Mouse (Mus musculus) cerebellum, adult 8-10 months (tissue): ENCODE measurements around the gene Ttll10.

Experiments used
- DNase-seq: peaks from one replicate; pipeline ENCODE4 v3.0.0; 2022

The Ttll10 gene

DNA sequence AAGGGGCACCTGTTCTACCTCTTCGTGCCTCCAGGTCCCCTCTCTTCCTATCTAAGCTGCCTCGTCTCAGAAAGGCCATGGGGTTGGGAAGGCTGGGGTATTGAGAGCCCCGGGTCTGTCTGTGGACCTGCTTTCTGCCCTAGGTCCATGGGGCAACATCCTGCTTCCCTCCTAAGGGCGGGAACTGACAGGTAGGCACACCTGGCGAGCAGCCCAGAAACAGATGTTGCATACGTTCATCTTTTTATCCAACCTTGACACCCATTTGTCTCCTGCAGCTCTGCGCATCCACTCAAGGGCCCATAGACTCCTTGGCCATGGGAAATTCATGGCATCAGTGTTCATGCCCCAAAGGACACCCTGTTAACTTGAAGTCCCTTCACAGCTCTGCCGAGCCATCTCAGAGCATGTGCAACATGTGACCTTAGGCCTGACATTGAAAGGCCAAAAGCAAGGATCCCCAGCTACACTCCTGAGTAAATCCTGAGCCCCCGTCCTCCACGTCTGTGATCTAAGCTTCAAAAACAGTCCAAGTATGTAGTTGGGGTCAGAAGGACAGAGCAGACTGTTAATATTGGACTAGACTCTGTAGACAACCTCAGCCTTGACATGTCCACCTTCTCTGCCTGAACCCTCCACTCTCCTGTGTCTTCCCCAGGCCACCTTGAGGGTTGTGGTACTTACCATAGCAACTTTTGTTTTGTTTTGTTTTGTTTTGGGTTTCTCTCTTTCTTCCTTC, 6.1 kb upstream of the Ttll10 start:
- DNase-seq, result no peak

DNA sequence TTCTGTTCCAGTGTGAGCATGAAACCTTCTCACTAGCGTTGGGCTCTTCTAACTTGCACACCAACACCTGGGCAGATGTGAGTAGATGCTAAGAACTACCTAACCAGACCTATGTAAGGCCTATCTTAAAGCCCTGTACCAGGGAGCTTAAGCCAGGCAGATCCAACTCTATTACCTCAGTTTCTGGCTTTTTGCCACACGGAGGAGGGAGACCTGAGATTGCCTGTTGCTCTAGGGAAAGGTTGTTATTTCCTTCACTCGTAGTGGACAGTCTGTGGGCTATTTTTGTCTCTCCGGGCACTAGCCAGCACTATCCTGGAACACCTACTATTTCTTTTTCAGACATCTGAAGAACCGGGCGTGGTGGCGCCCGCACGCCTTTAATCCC, 5.3 kb upstream of the Ttll10 start:
- DNase-seq, result no peak

DNA sequence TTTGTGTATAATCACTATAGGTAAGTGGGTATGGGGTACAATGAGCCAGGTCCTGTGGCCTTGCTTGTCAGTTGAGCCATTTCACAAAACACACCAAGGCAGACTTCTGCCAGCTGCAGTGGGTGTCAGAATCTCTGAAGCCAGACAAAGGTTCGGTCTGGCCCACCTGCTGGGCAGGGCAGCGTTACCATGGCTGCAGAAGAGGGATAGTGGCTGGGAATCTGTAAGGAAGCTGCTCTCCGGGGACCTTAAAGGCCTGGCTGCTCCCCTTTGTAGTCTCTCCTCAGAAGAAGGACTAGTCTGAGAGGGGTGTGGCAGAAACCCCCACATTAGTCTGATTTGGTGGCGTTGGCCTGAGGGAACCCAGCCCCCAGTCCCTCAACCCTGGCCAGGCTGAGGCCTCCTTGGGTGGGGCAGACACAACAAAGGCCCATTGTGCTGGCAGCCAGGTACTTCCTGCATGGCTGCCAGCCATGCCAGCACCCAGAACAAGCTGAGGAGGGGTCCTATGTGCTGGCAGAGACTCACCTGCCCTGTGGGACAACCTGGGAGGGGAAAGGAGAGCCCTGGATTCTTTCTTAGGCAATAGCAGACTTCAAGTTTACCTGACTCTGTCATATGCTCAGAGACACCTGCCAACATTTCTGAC, 4.8 kb upstream of the Ttll10 start:
- DNase-seq, result no peak

DNA sequence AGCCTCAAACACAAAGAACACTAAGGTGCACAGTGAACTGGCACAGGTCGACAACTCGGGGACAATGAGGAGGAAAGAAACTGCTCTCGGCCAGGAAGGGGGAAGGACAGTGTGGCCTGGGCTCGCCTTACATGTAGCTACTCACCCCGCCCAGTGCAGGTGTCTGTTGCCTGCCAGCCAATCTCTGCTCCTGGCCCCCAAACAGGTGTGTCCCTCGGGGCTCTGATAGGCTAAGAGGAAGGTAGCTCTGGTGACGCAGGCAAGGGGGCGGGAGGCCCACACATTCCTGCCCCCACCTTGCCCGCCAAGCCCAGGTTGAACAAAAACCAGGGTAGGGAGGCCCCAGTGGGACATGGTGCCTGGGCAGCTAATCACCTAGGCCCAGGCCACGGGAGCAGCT, 499 bp upstream of the Ttll10 start:
- DNase-seq, result no peak

DNA sequence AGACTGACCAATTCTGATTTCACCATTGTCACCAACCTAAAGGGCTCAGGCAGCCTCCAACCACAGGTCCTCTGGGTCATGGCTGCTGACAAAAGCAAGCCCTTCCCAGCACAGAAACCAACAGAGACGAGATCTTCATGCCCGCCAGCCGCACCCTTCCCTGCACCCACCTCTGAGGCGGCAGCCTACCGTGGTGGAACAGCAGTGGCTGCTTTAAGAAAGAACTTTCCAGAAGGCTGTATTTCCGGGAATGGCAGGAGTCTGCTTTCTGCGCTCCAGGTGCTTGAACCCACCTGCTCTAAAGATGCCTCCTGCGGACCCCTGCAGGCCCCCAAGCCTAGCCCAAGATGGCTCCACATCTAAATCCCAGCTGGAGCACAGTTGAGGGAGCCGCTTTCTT, 388 bp downstream of the Ttll10 start:
- no peak for DNase-seq

DNA sequence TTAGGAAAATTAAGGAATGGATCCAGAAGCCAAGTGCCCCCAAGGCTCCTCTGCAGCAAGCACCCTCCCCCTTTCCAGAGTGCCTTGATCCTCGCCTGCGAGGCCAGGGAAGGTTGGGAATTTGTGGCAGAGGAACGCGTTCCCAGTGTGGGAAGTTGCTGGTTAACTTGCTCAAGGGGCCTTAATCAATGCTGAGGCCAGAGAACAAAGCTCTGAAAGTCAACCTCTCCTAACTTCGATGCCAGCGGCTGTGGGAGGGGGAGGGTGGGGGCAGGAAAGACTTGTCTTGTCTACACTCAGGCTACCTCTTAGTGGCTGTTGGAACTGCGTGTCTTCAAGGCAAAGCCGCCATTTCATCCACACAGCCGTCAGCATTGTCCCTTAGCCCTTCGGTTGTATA, 1.5 kb downstream of the Ttll10 start:
- DNase-seq, result no peak

DNA sequence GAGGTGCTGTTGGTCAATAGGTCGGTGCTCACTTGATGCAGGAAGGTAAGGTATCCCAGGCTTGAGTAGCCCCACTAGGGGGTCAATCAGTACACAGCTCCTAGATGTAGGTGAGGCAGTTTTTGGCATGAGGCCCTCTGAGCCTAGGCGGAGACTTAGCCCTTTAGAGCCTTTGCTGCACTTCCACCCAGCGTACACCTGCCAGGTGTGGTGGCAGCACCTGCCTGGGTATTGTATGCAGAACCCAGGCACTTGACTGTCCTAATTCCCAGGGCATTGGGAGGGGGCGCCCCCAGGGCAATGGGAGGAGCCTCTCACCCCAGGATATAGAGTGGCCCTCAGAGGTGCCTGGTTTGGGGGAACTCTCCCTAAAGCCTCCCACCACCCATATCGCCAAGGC, 4.0 kb downstream of the Ttll10 start:
- no peak for DNase-seq

DNA sequence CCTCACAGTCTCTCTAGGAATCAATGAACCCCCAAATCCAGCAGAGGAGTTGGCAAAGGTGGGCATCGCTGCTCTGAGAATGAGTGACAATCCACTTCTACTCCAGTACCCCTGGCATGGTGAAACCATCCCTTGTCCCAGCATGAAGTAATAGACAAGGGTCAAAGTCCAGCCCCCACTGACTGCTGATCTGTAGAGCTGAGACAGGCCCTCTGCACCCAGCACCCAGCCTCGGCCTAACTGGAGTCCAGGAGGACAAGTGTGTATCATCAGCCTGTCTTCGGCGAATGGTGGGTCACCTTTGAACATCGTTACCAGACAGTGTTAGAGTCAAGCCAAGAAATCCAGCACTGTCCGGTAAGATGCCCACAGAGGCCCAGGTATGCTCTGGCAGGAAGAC, 4.6 kb downstream of the Ttll10 start:
- no peak for DNase-seq

DNA sequence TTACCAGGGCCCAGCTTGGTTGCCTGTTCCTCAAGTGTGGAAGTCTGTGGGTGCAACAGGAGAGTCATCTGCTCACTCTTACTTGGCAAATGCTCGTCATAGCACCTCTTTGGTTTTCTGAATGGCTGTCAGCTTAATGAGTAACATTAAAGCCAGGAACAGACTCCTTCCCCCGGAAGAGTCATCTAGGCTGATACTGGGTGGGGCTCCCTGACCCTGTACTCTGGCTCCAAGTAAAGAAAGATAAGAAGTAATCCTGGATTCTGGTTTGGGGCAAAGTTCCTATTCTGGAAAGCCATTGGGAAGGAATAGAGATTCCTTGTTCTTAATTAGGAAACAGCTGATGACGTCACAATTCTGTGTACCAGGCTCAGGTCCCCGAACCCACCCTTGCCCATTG, 5.1 kb downstream of the Ttll10 start:
- no peak for DNase-seq

DNA sequence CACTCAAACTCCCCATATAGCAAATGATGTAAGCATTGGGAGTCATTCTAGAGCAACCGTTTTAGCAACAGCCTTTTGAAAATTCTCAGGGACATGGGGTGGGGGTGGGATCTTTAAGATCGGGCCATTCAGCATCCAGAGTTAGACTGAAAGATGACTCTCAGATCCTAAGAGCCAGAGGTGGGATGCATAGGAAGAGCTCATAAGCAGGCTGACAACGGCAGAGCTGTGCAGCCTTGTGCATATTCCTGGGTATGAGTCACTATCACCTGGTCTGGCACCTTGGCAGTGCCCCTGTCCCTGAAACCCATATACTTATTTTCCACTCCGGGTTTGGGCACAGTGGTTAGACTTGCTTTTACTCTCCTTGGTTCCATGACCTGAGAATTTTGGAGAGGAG, 6.1 kb downstream of the Ttll10 start:
- DNase-seq, result no peak

DNA sequence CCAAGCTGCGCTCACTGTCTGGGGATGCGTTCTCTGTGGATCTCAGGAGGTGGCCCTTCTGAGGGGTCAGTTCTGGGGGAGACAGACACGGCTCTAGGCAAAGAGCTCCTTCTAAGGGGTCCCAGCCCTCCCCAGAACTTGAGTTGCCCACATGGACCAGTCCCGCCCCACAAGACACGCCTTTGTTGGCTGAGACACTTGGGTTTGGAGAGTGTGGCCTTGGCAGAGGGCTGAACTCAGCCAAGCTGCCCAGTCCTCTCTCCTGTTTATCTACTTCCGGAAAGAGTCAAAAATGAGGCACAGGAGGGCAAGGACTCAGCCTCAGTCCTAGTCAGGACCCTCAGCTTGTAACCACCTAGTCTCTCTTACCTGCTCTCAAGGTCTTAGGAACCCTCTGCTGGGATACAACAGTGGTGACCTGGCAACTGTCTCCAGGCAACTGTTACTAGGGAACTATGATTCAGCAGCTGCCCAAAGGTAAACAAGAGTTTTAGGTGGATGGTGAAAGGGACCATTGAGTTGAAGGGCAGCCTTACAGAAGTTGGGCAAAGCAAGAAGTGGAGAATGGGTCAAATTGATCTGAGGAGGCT, 8.7 kb downstream of the Ttll10 start:
- no peak for DNase-seq

DNA sequence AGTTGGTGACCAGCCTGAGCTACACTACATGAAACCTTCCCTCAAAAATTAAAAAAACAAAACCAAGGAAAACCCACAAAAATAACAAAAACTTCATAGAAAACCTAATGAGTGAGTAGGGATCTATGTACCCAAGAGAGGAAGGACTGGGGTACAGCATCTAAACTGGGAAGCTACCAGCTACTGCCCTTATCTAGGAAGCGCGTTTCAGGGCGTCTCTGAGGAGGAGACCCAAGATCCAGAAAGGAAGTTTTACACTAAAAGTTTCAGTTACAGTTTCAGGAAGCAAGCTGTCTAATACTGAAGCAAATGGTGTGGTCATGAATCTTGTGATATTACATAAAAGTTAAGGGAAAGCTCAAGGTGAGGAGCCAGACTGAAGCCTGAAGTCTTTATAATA, 9.4 kb downstream of the Ttll10 start:
- no peak for DNase-seq

DNA sequence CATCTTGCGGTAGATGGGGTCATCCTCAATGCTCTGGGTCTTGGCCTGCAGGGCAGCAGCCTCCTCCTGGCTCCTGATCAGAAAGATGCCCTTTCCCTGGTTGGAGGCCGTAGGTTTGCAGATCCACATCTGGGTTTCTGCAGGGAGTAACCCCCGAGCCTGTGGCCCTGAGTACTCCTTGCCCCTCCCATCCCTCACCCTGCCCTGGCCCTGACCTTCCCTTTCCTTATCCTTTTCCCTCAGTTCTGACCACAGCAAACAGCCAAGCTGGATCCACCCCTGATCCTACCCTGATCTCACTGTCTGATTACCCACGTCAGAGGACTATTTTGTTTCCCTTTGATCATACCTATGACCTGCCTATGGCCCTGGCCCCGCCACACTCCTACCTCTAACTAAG, 14.5 kb downstream of the Ttll10 start:
- DNase-seq, result no peak

DNA sequence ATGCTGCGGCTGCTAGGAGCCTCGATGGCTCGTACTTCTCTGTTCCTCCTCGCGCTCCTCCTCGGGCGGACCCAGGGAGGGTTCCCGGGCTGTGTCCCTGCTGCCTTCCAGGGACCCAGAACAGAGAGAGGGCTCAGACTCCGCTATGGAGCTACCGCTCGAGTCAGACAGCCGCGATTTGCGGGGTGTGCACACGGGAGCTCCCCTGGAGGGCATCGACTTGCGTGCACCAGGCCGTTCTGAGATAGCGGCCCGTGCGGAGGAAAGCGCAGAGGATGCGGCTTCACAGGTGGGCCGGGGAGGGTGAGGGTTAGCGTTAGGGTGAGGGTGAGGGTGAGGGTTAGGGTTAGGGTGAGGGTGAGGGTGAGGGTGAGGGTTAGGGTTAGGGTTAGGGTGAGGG, 24.3 kb downstream of the Ttll10 start:
- no peak for DNase-seq

DNA sequence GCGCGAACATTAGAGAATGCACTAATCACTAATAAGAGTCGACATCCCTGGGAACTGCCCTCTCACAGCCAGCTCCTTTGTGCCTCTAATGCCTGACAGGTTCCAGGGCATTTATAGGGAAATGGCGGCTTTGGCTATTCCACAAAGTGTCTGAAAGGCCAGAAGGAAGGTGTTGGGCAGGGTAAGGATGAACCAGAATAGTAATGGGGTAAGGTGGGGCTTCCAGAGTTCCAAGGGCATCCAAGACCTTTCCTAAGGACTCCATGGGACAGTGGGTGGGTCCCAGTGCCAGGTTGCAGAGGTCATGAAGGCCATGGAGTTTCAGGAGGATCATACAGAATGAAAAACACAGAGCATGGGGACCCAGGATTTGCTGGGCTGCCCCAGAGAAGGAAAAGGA, 24.9 kb downstream of the Ttll10 start:
- no peak for DNase-seq

DNA sequence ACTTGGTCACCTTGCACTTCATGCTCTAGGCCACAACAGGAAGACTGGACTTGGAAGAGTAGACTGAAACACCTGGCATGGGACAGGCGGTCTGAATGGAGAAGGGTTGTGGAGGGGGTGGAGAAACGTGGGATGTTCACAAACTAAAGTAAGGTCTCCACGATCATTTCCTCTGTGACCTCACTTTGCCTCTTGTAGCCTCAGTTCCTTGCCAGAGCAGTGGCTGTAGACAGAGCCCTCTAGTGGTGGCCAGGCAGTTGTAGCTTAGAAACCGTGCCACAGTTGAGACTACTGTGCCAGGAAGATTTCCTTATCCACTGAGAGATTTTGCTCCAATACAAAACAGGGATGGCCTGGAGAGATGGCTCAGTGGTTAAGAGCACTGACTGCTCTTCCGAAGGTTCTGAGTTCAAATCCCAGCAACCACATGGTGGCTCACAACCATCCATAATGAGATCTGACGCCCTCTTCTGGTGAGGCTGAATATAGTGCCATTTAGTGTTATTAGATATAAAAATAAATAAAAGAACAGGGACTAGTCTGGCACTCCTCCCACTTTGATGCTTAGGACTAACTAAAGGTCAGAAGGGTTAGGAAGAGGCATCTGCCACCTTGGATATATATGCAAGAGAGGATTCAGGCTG, 25.6 kb downstream of the Ttll10 start:
- DNase-seq, result peak; percentile 43

DNA sequence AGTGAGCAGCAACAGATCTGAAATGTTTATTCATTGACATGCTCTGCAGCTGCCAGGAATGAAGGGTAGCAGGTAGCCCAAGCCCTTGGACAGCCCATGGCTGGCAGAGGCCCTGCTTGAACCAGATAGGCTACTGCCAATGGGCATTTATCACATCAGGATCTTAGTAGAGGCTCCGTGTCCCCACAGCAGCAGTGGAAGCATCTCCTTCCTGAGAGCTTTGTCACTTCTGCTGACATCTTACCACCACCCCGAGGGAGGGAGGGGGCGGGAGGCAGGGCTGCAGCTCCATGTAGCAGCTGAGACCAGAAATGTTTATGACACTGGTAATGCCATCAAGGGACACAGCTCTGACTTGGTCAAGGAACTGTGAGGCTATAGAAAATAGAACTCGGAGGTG, 26.4 kb downstream of the Ttll10 start:
- DNase-seq, result peak; percentile 15

DNA sequence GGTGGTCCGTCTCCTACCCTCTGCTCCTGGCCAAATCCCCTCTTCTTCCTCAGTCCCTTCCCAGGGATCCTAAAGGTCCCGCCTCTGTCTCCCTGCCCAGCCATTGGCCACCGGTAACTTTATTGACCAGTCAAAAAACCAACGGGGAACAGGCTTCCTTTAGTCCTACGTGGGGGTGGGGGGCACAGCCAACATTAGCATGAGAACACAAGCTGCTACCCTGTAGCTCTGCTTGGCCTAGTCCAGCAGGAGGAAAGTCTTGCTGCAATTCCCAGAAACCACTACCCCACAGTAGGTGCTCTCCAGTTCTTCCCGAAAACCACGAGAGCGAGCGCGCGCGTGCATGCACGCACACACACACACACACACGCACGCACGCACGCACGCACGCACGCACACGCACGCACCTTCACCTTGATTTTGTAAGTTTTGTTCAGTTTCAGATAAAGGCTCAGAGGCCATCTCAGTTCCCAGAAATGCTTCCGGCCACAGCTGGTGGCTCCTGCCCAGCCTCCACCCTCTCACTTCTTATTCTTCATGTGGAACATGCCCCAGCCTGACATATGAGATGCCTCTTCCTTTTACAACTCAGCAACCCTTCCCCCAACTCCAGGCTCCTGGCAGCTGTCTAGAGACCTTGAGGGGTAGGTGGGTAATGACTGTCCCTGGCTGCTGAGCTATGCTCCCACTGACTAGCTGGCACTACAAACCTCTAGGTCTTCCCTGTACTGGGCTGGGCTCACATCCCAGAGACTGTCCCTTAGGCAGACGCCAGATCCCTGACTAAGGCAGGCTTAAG, 27.4 kb downstream of the Ttll10 start:
- peak; percentile 83 for DNase-seq

DNA sequence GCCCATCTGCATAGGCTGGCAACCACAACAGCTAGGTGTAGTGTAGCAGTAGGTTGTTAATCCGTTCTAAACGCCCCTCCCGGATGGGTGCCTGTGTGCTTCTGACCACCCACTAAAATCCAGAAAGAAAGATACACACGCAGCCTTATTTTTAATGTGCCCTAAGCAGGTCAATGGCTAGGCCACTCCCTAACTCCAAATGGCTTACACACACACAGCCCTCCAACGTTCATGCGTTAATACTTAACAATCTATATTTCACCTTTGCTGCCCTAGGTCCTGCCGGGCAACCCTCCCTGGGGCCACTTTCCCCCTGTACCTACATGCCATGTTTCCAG, 28.0 kb downstream of the Ttll10 start:
- no peak for DNase-seq

DNA sequence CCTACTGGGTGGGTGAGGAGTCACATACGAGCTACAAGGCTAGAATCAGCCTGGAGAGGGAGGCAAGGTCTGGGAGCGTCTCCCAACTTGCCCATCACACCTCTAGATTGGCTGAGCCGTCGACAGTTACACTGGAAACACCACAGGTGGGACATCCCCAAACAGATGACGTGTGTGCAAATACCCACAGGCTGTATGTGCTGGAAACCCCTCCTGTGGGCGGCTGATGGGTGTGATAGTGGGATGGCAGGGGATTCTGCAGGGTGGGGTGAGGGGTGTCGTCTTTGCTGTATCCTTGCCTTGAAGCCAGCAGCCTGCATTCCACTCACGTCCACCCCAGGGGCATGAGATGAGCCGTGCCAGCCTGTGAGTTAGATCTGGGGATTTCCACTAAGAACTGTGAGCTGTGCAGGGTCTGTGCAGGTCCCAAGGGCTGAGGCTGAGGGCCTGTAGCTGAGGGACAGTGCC, 28.5 kb downstream of the Ttll10 start:
- no peak for DNase-seq

DNA sequence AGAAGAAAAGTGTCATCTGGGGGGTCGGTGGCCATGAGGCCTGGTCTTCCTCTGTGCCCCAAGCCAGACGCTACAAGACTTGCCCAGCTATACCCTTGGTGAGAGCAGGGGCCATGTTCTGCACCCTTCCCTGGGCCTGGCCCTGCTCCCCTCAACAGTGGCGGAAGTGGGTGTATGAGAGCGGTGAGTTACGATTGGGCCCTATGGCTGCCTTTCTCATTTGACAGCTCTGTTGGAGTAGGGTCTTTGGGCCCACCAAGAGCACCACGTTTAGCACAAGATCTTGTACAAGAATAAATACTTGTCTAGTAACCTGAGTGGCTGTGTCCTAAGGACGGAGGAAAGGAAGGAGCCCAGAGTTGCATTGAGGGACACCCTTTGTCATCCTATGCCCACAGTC, 30.6 kb downstream of the Ttll10 start:
- DNase-seq, result no peak

DNA sequence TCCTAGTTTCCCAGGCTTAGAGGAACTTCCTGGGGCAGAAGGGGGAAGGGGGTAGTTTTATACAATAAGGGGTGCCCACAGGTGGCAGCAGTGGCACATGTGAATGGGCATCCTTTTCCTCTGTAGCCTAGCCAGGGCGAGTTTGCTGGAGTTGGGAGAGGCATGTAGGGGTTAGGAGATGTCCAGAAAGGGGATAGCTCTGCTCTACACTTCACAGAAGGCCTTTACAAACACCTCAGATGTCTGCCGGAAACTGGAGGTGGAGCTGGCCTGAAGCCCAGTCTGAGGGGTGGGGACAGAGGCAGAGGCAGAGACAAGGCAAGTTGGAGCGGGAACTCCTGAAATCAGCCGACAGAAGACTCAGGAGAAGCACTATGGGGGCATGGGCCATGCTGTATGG, 33.2 kb downstream of the Ttll10 start, which contains the start of gene Tnfrsf18:
TSS of gene Tnfrsf18 (plus strand) at position 152 of the 400 bp plus-strand sequence.
- peak; percentile 22 for DNase-seq

DNA sequence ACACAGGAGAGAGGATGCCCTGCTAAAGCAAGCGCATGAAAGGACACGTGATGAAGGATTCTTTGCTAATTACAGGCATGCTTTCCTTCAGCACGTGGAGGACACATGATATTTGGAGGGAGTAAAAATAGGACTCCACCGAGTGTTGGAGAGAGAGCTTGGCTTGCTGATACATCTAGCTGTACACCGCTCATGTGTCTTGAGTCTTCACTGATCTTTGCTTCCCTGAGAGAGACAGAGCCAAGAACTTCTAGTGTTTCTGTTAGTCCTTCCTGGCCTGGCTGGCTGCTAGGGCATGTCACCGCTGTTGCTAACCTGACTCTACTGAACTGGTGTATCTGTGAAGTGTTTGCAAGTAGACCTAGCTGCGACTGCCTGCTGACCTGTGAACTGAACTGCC, 35.0 kb downstream of the Ttll10 start:
- no peak for DNase-seq
